Mouse (Mus musculus) brain, embryonic 14.5 days (tissue): ENCODE measurements around the gene Bmx. TPM values are rescaled to one million over a fixed set of nuclear protein-coding genes. Genes with fewer than 3 reads are reported as not detected.

Experiments
- DNase-seq: peaks from one replicate; pipeline ENCODE4 v3.0.0-alpha.2; 2011; ENCODE audit warnings: low read depth
- CTCF ChIP-seq: fragments of 200-500 bp; IDR thresholded peaks from 2 replicates; pipeline ENCODE4 v1.5.1; 2012; ENCODE audit warnings: inconsistent platforms, mild to moderate bottlenecking, moderate library complexity, borderline replicate concordance; ENCODE audit not compliant: insufficient read depth, insufficient read length; ENCODE audit errors: extremely low read depth
- POLR2A ChIP-seq: fragments of 200-500 bp; IDR thresholded peaks from 2 replicates; pipeline ENCODE4 v1.6.1; 2012; ENCODE audit warnings: mild to moderate bottlenecking, inconsistent platforms, borderline replicate concordance; ENCODE audit not compliant: poor library complexity, insufficient read depth, insufficient read length, severe bottlenecking; ENCODE audit errors: extremely low read depth
- polyA plus RNA-seq: library from polyadenylated mRNA; depleted of rRNA; stranded (reverse); fragments of >200 nt; gene quantifications from 2 replicates; pipeline ENCODE4 v1.2.3, GENCODE M21; 2012; rRNA removed

Gene Bmx
- polyA plus RNA-seq, 1 experiment, result 0.45 TPM

GRCm38 (mm10) chrX:164175311-164175710 lies 82.7 kb downstream of the Bmx start:
- TF ChIP-seq CTCF (no peak), POLR2A (no peak)
- no peak for DNase-seq

DNA sequence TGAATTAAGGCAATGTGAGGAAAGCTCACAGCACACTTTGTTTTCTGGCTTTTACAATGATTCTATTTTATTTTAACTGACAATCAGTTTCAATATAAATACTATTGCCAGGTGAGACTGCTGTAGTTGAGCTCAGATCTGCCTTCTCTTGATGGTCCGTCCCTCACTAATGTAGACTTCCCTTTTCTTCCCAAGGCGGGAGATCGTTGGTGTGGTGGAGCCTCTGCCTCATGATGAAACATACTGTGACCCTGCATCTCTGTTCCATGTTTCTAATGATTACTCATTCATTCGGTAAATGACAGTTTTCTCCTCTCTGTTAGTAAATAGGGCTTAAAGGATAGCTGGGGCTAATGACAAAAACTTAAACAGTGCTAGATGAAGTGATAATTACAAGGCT lies 84.1 kb downstream of the Bmx start:
- DNase-seq, result no peak

GRCm38 (mm10) chrX:164171034-164171433 lies 87.0 kb downstream of the Bmx start:
- TF ChIP-seq POLR2A, result no peak
- DNase-seq, result no peak

More for the DNA sequence above, 84.1 kb downstream of the Bmx start:
- TF ChIP-seq CTCF, result no peak
- TF ChIP-seq POLR2A, result no peak

- DNase-seq, result no peak
- TF ChIP-seq CTCF, result no peak
- TF ChIP-seq POLR2A, result no peak
Observed at GRCm38 (mm10) chrX:164164681-164165080, 93.3 kb downstream of the Bmx start.

- no peak for DNase-seq
- TF ChIP-seq POLR2A (no peak), CTCF (no peak)
Observed at GRCm38 (mm10) chrX:164154594-164154993, 103.4 kb downstream of the Bmx start.

DNA sequence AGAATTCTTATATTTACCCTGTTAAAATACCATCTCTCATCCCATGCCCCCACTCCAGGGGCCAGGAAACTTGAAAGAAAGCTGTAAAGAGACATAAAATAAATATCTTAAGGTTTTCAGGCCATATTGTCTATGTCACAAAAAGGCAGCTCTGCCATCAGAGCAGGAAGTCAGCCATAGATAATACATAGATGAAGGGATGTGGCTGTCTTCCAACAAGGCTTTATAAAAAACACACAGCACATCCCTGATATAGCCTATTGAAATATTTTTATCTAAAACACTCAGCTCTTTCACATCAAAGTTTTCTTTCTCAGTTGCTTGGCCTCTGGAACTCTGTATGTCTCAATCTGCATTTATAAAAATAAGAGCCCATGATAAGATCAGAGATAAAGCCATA lies 104.4 kb downstream of the Bmx start:
- no peak for DNase-seq
- TF ChIP-seq CTCF, result no peak
- TF ChIP-seq POLR2A, result no peak

DNA sequence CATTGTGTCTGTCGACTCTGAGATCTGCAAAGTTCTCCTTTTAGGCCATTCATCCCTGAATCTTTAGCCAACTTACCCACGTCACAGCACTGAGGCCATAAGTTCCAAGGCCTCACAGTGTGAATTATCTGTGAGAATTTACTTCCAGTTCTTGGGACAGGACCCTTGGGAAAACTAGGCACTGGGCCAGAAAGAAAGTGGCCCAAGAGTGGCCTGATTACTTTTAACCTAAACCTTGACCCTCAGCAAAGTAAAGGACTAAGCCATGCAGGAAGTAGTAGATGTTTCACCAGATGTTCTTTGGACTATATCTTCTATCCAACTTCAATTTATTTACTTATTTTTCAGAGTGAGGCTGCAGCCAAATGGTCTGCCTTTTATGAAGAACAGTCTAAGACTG lies 105.3 kb downstream of the Bmx start:
- TF ChIP-seq CTCF (no peak), POLR2A (no peak)
- DNase-seq, result no peak

DNA sequence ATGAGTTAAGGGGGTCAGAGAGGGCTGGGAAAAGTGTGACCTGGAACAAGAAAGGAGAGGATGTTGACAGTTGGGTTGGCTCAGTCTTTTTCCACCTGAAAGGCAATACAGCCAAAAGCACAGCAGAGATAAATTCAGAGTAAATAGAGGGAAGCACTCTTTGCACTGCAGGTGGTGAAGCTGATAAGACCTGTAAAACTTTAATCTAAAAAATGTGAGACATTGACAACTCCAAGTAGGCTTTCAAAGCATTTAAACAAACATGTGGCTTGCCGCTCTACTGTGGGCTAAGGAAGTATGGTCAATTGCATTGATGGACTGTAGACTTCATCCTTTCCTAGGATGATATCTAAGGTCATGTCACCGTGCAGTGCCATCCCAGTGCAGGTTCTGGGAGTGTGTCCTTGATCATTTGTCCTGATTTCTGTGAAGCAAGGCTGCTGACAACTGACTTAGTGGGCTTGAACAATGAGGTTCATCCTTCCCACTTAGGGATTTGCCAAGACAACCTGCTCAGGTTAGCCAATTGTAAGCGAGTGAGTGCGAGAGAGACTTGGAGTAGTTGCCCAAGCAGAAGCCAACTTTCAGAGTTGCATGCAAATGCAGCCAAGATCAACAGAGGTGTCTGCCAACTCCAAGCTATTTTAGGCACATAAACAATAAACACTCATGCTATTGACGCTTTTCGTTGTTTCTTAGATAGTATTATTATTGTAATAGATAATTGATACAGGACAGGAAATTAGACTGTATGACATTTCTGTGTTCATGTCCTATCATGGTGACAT lies 112.3 kb downstream of the Bmx start:
- DNase-seq, result no peak
- TF ChIP-seq POLR2A, result no peak

Other genes starting within 250 kb of the Bmx start
- gene Car5b, start 230.2 kb downstream of the Bmx start, polyA plus RNA-seq, result 0.33 and 0.81 TPM in 2 replicates
- gene Siah1b, start 181.7 kb downstream of the Bmx start, polyA plus RNA-seq, result 21.5 and 28.2 TPM in 2 replicates
- gene Cltrn, start 169.4 kb downstream of the Bmx start, polyA plus RNA-seq, result 0.05 and 0.15 TPM in 2 replicates
- 0.19 and 0.26 TPM in 2 replicates for gene Ace2, start 118.9 kb downstream of the Bmx start, polyA plus RNA-seq
- 1.0 and 1.7 TPM in 2 replicates for gene Pir, start 11.2 kb upstream of the Bmx start, polyA plus RNA-seq
- gene Vegfd, start 115.2 kb upstream of the Bmx start, polyA plus RNA-seq, result 1.1 and 1.5 TPM in 2 replicates
- gene Piga, start 161.6 kb upstream of the Bmx start, polyA plus RNA-seq, result 5.2 and 5.7 TPM in 2 replicates
- not detected in 2 replicates for gene Asb11, start 178.8 kb upstream of the Bmx start, polyA plus RNA-seq
- 0.11 TPM in 1 of 2 replicates, not detected in the other for gene Asb9, start 248.1 kb upstream of the Bmx start, polyA plus RNA-seq